Mouse (Mus musculus): Measurements from ENCODE around the gene Wdr19. TPM values are rescaled to one million over a fixed set of nuclear protein-coding genes. Genes with fewer than 3 reads are reported as not detected.
A peak's percentile ranks its signal among the peaks of the same experiment; 100 is the strongest.

The Wdr19 gene
- polyA plus RNA-seq (2016; fragmentation: Nextera tagmentation; extraction: Ambion mirVana) = 12.8 and 13.7 TPM in 2 replicates

GRCm38 (mm10) chr5:65199346-65200128 lies at the start of gene Wdr19:
TSS of gene Wdr19 (plus strand) at chr5:65199696.
- DNase-seq (ENCODE audit: extremely low spot score, low spot score) = peak; percentile 98
- Histone ChIP-seq H3K9me3 (no peaks in the 10 kb centered on the region), H3K36me3 (replicated peaks) (peaks cover 3% of the 10 kb centered on the region; the same call in 1 of the 2 replicates), H3K27me3 (ENCODE audit: poor library complexity, severe bottlenecking) (no peaks in the 10 kb centered on the region), H3K4me3 (peak within 1 kb of the TSS; percentile 74), H3K4me1 (peaks cover 21% of the 10 kb centered on the region), H3K27ac (peak within 1 kb of the TSS; percentile 87)
- under 1% methylated on average over 37 of the region's 37 CpGs for WGBS

- no peaks in the 10 kb centered on the region for H3K4me1 ChIP-seq
- no peak for DNase-seq (ENCODE audit: extremely low spot score, low spot score)
- H3K27ac ChIP-seq = no peak overlapping the region
- H3K27me3 ChIP-seq (ENCODE audit: poor library complexity, severe bottlenecking) = no peaks in the 10 kb centered on the region
- peaks cover 74% of the 10 kb centered on the region for H3K36me3 ChIP-seq (replicated peaks)
- no peak overlapping the region for H3K4me3 ChIP-seq
- WGBS = 93% methylated on average over 6 of the region's 6 CpGs
- H3K9me3 ChIP-seq = no peaks in the 10 kb centered on the region
Measured at GRCm38 (mm10) chr5:65149706-65150105, 49.8 kb upstream of the Wdr19 start.

GRCm38 (mm10) chr5:65150376-65150955 lies 49.0 kb upstream of the Wdr19 start:
- Histone ChIP-seq H3K9me3 (no peaks in the 10 kb centered on the region), H3K36me3 (replicated peaks) (peaks cover 66% of the 10 kb centered on the region), H3K4me1 (no peaks in the 10 kb centered on the region), H3K27me3 (ENCODE audit: poor library complexity, severe bottlenecking) (no peaks in the 10 kb centered on the region), H3K27ac (no peak overlapping the region), H3K4me3 (no peak overlapping the region)
- WGBS = 89% methylated on average over 8 of the region's 8 CpGs
- no peak for DNase-seq (ENCODE audit: extremely low spot score, low spot score)

GRCm38 (mm10) chr5:65151276-65151675 lies 48.2 kb upstream of the Wdr19 start:
- H3K27me3 ChIP-seq (ENCODE audit: poor library complexity, severe bottlenecking) = no peaks in the 10 kb centered on the region
- no peak overlapping the region for H3K27ac ChIP-seq
- WGBS = 86% methylated on average over 3 of the region's 3 CpGs
- DNase-seq (ENCODE audit: extremely low spot score, low spot score) = no peak
- H3K4me3 ChIP-seq = no peak overlapping the region
- no peaks in the 10 kb centered on the region for H3K4me1 ChIP-seq
- no peaks in the 10 kb centered on the region for H3K9me3 ChIP-seq
- H3K36me3 ChIP-seq (replicated peaks) = peaks cover 67% of the 10 kb centered on the region

- DNase-seq (ENCODE audit: extremely low spot score, low spot score) = no peak
- Histone ChIP-seq H3K9me3 (no peaks in the 10 kb centered on the region), H3K4me3 (no peak overlapping the region), H3K36me3 (replicated peaks) (peaks cover 67% of the 10 kb centered on the region), H3K27ac (peak overlapping the region; percentile 44; the same call in 1 of the 2 replicates), H3K4me1 (no peaks in the 10 kb centered on the region), H3K27me3 (ENCODE audit: poor library complexity, severe bottlenecking) (no peaks in the 10 kb centered on the region)
- 82% methylated on average over 5 of the region's 5 CpGs for WGBS
Measured at GRCm38 (mm10) chr5:65151767-65152166, 47.7 kb upstream of the Wdr19 start.

- no peaks in the 10 kb centered on the region for H3K4me1 ChIP-seq
- no peak overlapping the region for H3K27ac ChIP-seq
- DNase-seq (ENCODE audit: extremely low spot score, low spot score) = no peak
- WGBS = 91% methylated on average over 6 of the region's 6 CpGs
- peaks cover 51% of the 10 kb centered on the region for H3K36me3 ChIP-seq (replicated peaks)
- H3K27me3 ChIP-seq (ENCODE audit: poor library complexity, severe bottlenecking) = no peaks in the 10 kb centered on the region
- no peak overlapping the region for H3K4me3 ChIP-seq
- no peaks in the 10 kb centered on the region for H3K9me3 ChIP-seq
Measured at GRCm38 (mm10) chr5:65154287-65154686, 45.2 kb upstream of the Wdr19 start.

GRCm38 (mm10) chr5:65156853-65157252 lies 42.6 kb upstream of the Wdr19 start:
- Histone ChIP-seq H3K4me1 (no peaks in the 10 kb centered on the region), H3K36me3 (replicated peaks) (peaks cover 48% of the 10 kb centered on the region), H3K9me3 (no peaks in the 10 kb centered on the region), H3K4me3 (no peak overlapping the region), H3K27me3 (ENCODE audit: poor library complexity, severe bottlenecking) (no peaks in the 10 kb centered on the region), H3K27ac (no peak overlapping the region)
- 60% methylated on average over 2 of the region's 2 CpGs for WGBS
- DNase-seq (ENCODE audit: extremely low spot score, low spot score) = no peak

GRCm38 (mm10) chr5:65157412-65158381 lies 41.8 kb upstream of the Wdr19 start:
- 77% methylated on average over 22 of the region's 22 CpGs for WGBS
- peaks cover 52% of the 10 kb centered on the region for H3K36me3 ChIP-seq (replicated peaks)
- no peak for DNase-seq (ENCODE audit: extremely low spot score, low spot score)

GRCm38 (mm10) chr5:65158696-65159305 lies 40.7 kb upstream of the Wdr19 start:
- Histone ChIP-seq H3K27ac (no peak overlapping the region), H3K27me3 (ENCODE audit: poor library complexity, severe bottlenecking) (no peaks in the 10 kb centered on the region), H3K9me3 (no peaks in the 10 kb centered on the region), H3K4me3 (no peak overlapping the region), H3K36me3 (replicated peaks) (peaks cover 58% of the 10 kb centered on the region), H3K4me1 (no peaks in the 10 kb centered on the region)
- WGBS = 90% methylated on average over 20 of the region's 20 CpGs
- no peak for DNase-seq (ENCODE audit: extremely low spot score, low spot score)

More at GRCm38 (mm10) chr5:65157412-65158381, 41.8 kb upstream of the Wdr19 start:
- no peak overlapping the region for H3K4me3 ChIP-seq
- no peaks in the 10 kb centered on the region for H3K9me3 ChIP-seq
- no peaks in the 10 kb centered on the region for H3K27me3 ChIP-seq (ENCODE audit: poor library complexity, severe bottlenecking)
- no peaks in the 10 kb centered on the region for H3K4me1 ChIP-seq
- no peak overlapping the region for H3K27ac ChIP-seq

- no peak for DNase-seq (ENCODE audit: extremely low spot score, low spot score)
- Histone ChIP-seq H3K4me1 (no peaks in the 10 kb centered on the region; the same call in 1 of the 2 replicates), H3K27ac (no peak overlapping the region), H3K27me3 (ENCODE audit: poor library complexity, severe bottlenecking) (no peaks in the 10 kb centered on the region), H3K36me3 (replicated peaks) (peaks cover 73% of the 10 kb centered on the region), H3K9me3 (no peaks in the 10 kb centered on the region), H3K4me3 (no peak overlapping the region)
- 80% methylated on average over 5 of the region's 5 CpGs for WGBS
Measured at GRCm38 (mm10) chr5:65163001-65163400, 36.5 kb upstream of the Wdr19 start.

GRCm38 (mm10) chr5:65163489-65164092 lies 35.9 kb upstream of the Wdr19 start:
- DNase-seq (ENCODE audit: extremely low spot score, low spot score) = no peak
- H3K4me3 ChIP-seq = no peak overlapping the region
- no peaks in the 10 kb centered on the region for H3K9me3 ChIP-seq
- H3K27me3 ChIP-seq (ENCODE audit: poor library complexity, severe bottlenecking) = no peaks in the 10 kb centered on the region
- H3K36me3 ChIP-seq (replicated peaks) = peaks cover 73% of the 10 kb centered on the region
- no peaks in the 10 kb centered on the region; the same call in 1 of the 2 replicates for H3K4me1 ChIP-seq
- no peak overlapping the region for H3K27ac ChIP-seq
- 92% methylated on average over 17 of the region's 17 CpGs for WGBS

- 91% methylated on average over 9 of the region's 9 CpGs for WGBS
- Histone ChIP-seq H3K27me3 (ENCODE audit: poor library complexity, severe bottlenecking) (no peaks in the 10 kb centered on the region), H3K9me3 (no peaks in the 10 kb centered on the region), H3K27ac (no peak overlapping the region), H3K4me1 (peaks cover 4% of the 10 kb centered on the region; the same call in 1 of the 2 replicates), H3K36me3 (replicated peaks) (peaks cover 18% of the 10 kb centered on the region), H3K4me3 (no peak overlapping the region)
- DNase-seq (ENCODE audit: extremely low spot score, low spot score) = no peak
Measured at GRCm38 (mm10) chr5:65170206-65170605, 29.3 kb upstream of the Wdr19 start.
